Mouse (Mus musculus): ENCODE results near the gene Treml2. TPM values are rescaled to one million over a fixed set of nuclear protein-coding genes. Genes with fewer than 3 reads are reported as not detected.
"Not testable (repeated sequence)": the region's sequence is repeated elsewhere in the genome, so short reads cannot be mapped to it uniquely, and the experiment has no call there.

The Treml2 gene
- polyA plus RNA-seq, 1 experiment from 2014 or later: 0.29 TPM

DNA sequence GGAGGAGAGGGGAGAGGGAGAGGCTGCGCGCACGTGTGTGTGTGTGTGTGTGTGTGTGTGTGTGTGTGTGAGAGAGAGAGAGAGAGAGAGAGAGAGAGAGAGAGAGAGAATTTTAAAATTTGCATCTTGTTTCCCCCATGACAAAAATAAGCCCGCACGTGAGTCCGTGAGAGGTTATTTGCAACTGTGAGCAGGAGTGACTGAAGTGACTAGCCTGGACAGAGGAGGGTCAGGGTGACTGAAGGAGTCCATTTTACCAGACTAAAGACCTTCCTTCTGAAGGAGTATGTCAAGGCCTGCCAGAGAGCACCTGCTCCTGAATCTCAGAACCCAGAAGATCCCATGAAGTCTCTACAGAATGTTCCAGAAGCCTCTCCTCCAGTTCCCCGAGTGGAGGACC is 458 bp downstream of the Treml2 start:
- Histone ChIP-seq H3K36me3 (no peaks in the 10 kb centered on the region), H3K9me3 (replicated peaks) (no peaks in the 10 kb centered on the region), H3K27me3 (no peaks in the 10 kb centered on the region), H3K4me2 (no peak overlapping the region), H3K4me1 (no peaks in the 10 kb centered on the region), H3K27ac (no peak overlapping the region), H3K9ac (no peak overlapping the region), H3K4me3 (replicated peaks) (no peak overlapping the region)
- ATAC-seq (replicated peaks; ENCODE audit: low FRiP score): no peak
- 70% methylated on average over 4 of the region's 7 CpGs for WGBS

DNA sequence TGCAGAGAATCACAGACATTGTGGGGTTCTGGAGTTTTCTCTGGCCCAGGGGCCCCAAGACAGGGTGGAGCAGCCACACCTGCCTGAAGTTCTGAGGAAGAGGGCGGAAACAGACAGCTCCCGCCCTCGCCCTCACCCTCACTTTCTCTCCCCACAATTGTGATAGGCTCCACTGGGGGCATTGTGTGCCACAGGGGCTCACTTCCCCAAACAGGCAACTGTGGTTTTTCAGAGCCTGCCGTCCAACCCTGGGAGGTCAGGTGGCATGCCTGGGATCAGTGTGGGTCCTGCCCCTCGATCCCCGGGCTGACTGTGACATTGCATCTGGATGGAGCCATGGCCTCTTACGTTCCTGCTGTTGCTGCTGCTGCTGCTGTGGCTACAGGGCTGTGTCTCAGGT is 901 bp downstream of the Treml2 start:
- Histone ChIP-seq H3K4me2 (no peak overlapping the region), H3K4me1 (no peaks in the 10 kb centered on the region)
- no peak for ATAC-seq (replicated peaks; ENCODE audit: low FRiP score)

DNA sequence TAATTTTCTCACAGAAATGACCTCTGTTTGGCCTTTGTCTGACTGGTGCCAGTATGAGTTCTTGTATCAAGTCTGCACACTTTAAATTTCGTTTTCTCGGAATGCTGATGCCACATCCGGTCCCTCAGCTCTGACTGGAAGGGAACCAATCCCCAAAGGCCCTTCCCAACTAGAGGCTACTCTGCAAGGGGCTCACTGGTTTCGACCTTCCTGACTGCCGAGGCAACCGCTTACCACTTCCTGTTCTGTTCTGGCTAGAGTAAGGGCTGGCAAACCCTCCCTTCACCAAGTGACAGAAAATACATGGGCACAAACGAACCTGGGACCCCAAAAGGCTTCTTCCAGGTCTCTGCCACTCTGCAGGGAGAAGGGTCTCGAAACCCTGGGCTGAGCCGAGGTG is 1.6 kb downstream of the Treml2 start:
- Histone ChIP-seq H3K27ac (no peak overlapping the region), H3K4me2 (no peak overlapping the region), H3K27me3 (no peaks in the 10 kb centered on the region), H3K4me3 (replicated peaks) (no peak overlapping the region), H3K9ac (no peak overlapping the region), H3K36me3 (no peaks in the 10 kb centered on the region), H3K4me1 (no peaks in the 10 kb centered on the region), H3K9me3 (replicated peaks) (no peaks in the 10 kb centered on the region)
- ATAC-seq (replicated peaks; ENCODE audit: low FRiP score): no peak
- 77% methylated on average over 9 of the region's 9 CpGs for WGBS

More for the DNA sequence above, 901 bp downstream of the Treml2 start:
- no peaks in the 10 kb centered on the region for H3K36me3 ChIP-seq
- H3K27me3 ChIP-seq: no peaks in the 10 kb centered on the region
- no peaks in the 10 kb centered on the region for H3K9me3 ChIP-seq (replicated peaks)
- H3K9ac ChIP-seq: no peak overlapping the region
- no peak overlapping the region for H3K27ac ChIP-seq
- 71% methylated on average over 7 of the region's 7 CpGs for WGBS
- no peak overlapping the region for H3K4me3 ChIP-seq (replicated peaks)

DNA sequence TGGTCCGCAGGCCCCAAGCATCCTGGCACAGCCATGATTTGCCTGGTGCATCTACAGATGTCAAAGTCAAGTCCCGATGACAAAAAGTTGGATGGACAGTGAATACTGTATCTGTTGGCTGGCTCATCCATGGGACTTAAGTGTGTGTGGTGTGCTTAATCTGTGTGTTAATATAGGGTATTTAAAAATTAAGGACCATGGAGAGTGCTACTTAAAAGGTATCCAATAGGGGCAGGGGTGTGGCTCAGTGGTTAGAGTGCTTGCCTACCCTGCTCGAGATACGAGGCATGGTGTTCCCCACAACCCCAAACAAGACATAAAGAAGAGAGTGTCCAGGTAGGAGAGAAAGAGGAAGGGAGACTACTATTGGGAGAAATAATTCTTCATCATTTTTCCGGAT is 2.5 kb downstream of the Treml2 start:
- Histone ChIP-seq H3K9me3 (replicated peaks) (no peaks in the 10 kb centered on the region), H3K36me3 (no peaks in the 10 kb centered on the region), H3K4me3 (replicated peaks) (no peak overlapping the region), H3K27ac (no peak overlapping the region), H3K27me3 (no peaks in the 10 kb centered on the region), H3K4me2 (no peak overlapping the region), H3K9ac (no peak overlapping the region), H3K4me1 (no peaks in the 10 kb centered on the region)
- WGBS: 87% methylated on average over 5 of the region's 5 CpGs
- no peak for ATAC-seq (replicated peaks; ENCODE audit: low FRiP score)

DNA sequence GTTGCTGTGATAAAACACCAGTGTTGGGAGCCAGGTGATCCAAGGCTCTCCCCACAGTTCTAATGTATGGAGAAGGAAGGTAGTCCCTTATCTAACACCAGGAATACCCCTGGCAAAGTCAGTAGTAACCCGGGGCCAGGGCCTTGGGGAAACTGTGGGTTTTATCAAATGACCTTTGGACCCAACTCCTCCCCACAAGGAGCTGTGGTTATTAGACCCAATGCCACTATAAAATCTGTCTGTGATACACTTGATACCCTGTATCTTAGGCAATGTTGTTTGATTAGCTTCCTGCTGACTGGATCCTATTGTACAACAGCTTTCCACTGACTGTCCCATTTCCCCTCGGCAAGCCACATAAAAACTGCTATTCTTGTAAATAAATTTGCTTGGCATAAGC is 12.8 kb downstream of the Treml2 start:
- Histone ChIP-seq H3K4me2 (no peak overlapping the region), H3K9ac (no peak overlapping the region), H3K36me3 (no peaks in the 10 kb centered on the region), H3K9me3 (replicated peaks) (no peaks in the 10 kb centered on the region), H3K4me1 (no peaks in the 10 kb centered on the region), H3K27ac (no peak overlapping the region), H3K27me3 (no peaks in the 10 kb centered on the region), H3K4me3 (replicated peaks) (no peak overlapping the region)
- 74% methylated on average over 2 of the region's 2 CpGs for WGBS
- ATAC-seq (replicated peaks; ENCODE audit: low FRiP score): no peak

DNA sequence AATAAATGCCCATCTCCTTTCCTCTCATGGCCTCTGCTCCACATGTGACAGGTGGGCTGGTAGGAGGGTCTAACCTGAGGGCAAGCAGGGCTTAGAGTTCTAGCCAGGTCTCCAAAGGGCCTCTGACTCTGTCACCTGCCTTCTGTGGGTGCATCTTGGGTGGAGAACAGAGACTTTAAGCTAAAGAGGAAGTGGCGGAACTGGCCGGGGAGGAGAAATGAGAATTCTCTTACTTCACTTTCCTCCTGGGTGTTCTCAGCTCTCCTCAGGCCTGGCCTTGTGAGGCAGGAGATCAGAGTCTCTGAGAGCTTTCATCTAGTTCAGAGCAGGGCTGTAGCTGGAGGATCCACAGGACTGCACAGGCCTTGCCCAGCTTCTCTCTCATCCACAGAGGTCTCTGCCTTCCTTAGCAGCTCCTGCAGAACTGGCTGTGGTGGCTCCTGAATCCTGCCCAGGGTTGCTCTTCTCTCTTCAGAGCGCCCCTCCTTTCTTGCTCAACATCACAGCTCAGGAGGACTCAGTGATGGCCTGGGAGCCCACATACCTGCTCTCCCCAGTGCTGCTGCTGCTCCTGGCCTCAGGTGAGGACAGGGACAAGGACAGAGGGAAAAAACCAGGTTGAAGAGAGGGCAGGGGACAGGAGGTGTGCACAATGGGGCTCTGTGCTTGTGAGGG is 16.7 kb downstream of the Treml2 start, which contains the start of gene B430306N03Rik:
Gene B430306N03Rik (plus strand): TSS at position 237 of the 675 bp plus-strand sequence.
- not testable (repeated sequence) for H3K27ac ChIP-seq; H3K27me3 ChIP-seq; H3K36me3 ChIP-seq; H3K4me3 ChIP-seq (replicated peaks); H3K4me2 ChIP-seq; H3K4me1 ChIP-seq; H3K9ac ChIP-seq; ATAC-seq (replicated peaks; ENCODE audit: low FRiP score); H3K9me3 ChIP-seq (replicated peaks)
- 83% methylated on average over 3 of the region's 3 CpGs for WGBS

DNA sequence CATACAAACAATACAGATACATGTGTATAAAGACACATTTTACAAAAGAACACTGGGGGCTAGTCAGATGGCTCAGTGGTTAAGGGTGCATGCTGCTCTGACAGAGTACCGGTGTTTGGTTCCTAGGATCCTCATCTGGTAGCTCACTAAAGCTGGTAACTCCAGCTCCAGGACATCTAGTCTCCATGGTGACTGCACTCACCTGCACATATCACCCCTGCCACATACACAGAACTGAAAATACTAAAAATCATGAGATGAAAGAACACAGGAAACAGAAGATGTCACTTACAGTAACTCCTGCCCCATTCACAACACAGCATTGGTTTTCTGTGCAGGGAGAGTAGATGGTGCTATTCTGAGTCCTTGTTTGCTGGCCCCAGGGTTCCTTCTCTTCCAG is 19.4 kb downstream of the Treml2 start:
- no peaks in the 10 kb centered on the region for H3K9me3 ChIP-seq (replicated peaks)
- no peaks in the 10 kb centered on the region for H3K27me3 ChIP-seq
- no peak overlapping the region for H3K4me2 ChIP-seq
- H3K4me1 ChIP-seq: no peaks in the 10 kb centered on the region
- H3K27ac ChIP-seq: no peak overlapping the region
- H3K36me3 ChIP-seq: no peaks in the 10 kb centered on the region
- no peak for ATAC-seq (replicated peaks; ENCODE audit: low FRiP score)
- WGBS: 96% methylated on average over 1 of the region's 1 CpGs
- H3K9ac ChIP-seq: no peak overlapping the region
- no peak overlapping the region for H3K4me3 ChIP-seq (replicated peaks)

DNA sequence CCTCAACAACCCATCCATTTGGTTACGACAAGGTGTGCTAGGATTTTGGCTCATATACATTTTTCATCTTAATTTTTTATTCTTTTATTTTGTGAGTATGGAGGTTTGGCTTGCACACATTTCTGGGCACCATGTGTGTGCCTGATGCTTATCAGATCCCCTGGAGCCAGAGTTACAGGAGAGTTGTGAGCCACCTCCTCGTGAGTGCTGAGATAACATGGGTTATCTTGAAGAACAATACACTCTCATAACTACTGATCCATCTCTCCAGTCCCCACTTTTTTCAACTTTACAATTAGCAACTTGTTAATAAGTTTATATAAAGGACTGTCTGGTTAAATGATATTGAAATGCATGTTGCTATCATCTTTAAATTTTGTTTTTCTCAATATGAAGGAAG is 22.0 kb downstream of the Treml2 start:
- WGBS: 81% methylated on average over 2 of the region's 2 CpGs
- H3K27ac ChIP-seq: no peak overlapping the region
- no peaks in the 10 kb centered on the region for H3K36me3 ChIP-seq
- no peak overlapping the region for H3K4me3 ChIP-seq (replicated peaks)
- no peak for ATAC-seq (replicated peaks; ENCODE audit: low FRiP score)
- H3K4me1 ChIP-seq: no peaks in the 10 kb centered on the region
- no peak overlapping the region for H3K4me2 ChIP-seq
- H3K9me3 ChIP-seq (replicated peaks): no peaks in the 10 kb centered on the region
- no peak overlapping the region for H3K9ac ChIP-seq
- no peaks in the 10 kb centered on the region for H3K27me3 ChIP-seq

DNA sequence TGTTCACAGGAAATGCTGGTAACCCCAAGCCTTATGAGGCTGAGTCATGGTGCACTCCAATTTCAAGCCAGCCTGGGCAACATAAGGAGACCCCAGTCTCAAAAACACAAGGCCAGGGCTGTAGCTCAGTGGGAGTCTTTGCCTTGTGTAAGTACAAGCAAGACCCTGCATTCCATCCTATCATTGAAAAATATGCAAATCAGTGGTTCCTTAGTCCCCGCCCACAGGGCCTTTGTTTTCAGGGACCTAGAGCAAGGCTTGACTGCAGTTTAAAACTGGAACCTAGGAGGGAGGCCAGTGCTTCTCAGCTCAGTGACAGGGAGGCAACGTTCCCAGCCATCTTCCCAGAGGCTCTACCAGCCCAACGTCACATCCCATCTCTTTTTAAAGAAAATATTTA is 23.9 kb downstream of the Treml2 start:
- Histone ChIP-seq H3K4me1 (no peaks in the 10 kb centered on the region), H3K4me2 (no peak overlapping the region), H3K36me3 (no peaks in the 10 kb centered on the region), H3K9ac (no peak overlapping the region), H3K4me3 (replicated peaks) (no peak overlapping the region), H3K27ac (no peak overlapping the region), H3K9me3 (replicated peaks) (no peaks in the 10 kb centered on the region), H3K27me3 (no peaks in the 10 kb centered on the region)
- 74% methylated on average over 3 of the region's 3 CpGs for WGBS
- ATAC-seq (replicated peaks; ENCODE audit: low FRiP score): no peak

DNA sequence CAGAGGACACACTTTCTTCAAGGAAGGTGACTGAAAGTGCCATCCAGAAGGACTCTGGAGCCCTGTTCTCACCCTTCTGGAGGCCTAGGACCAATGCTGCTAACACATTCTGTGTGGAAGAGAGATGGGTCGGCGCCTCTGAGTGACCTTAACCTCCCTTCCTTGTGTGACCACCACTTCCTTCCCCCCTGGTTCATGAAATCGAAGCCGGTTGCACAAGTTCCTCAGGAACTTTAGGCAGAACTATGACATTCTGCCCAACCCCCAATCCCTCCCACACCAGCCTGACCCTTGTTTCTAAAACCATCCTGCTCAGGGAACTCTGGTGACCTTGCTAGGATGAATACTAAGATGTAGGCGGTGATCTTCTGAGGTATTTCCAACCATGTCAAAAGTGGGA is 25.0 kb downstream of the Treml2 start:
- Histone ChIP-seq H3K36me3 (no peaks in the 10 kb centered on the region), H3K4me2 (no peak overlapping the region), H3K27ac (no peak overlapping the region), H3K4me1 (no peaks in the 10 kb centered on the region), H3K27me3 (no peaks in the 10 kb centered on the region), H3K9me3 (replicated peaks) (no peaks in the 10 kb centered on the region), H3K4me3 (replicated peaks) (no peak overlapping the region), H3K9ac (no peak overlapping the region)
- ATAC-seq (replicated peaks; ENCODE audit: low FRiP score): no peak
- 74% methylated on average over 5 of the region's 5 CpGs for WGBS

DNA sequence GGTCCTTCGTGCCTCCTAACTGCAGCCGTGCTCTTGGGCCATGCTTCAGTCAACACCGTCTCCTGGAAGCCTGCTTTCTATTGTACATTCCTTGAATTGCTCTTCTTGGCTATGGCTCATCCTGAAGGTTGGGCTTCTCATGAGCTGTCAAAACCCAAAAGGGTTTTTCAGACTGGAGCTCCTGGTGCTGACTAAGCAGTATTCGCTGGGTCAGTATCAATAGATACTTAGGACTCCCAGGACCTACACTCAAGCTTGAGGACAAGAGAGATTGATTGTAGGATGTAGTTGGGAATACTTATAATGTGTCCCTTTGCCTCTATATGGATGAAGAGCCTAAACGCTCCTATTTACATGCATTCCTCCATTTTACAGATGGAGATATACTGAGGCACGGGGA is 25.8 kb downstream of the Treml2 start:
- WGBS: 93% methylated on average over 6 of the region's 6 CpGs

DNA sequence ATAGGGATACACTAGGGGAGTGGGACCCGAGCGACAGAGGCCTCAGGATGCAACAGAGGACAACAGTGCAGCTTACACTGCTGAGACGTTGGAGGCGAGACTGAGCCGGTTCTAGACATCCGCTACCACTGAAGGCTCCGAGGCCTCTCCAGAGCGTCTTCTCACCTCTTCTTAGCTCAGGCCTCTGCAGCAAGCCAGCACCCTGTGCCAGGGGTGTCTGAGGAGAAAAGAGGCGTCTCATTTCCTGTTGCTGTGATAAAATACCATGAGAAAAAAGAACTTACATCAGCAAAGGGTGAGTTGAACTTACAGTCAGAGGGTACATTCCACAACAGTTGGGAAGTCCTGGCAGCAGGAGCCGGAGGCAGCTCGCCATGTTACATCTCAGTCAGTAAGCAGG is 26.3 kb downstream of the Treml2 start:
- Histone ChIP-seq H3K36me3 (no peaks in the 10 kb centered on the region), H3K4me1 (no peaks in the 10 kb centered on the region), H3K9me3 (replicated peaks) (no peaks in the 10 kb centered on the region), H3K4me2 (no peak overlapping the region), H3K9ac (no peak overlapping the region), H3K4me3 (replicated peaks) (no peak overlapping the region), H3K27ac (no peak overlapping the region), H3K27me3 (no peaks in the 10 kb centered on the region)
- no peak for ATAC-seq (replicated peaks; ENCODE audit: low FRiP score)
- 81% methylated on average over 11 of the region's 11 CpGs for WGBS

More for the DNA sequence above, 25.8 kb downstream of the Treml2 start:
- Histone ChIP-seq H3K27me3 (no peaks in the 10 kb centered on the region), H3K36me3 (no peaks in the 10 kb centered on the region), H3K27ac (no peak overlapping the region), H3K4me3 (replicated peaks) (no peak overlapping the region), H3K4me2 (no peak overlapping the region), H3K9ac (no peak overlapping the region), H3K9me3 (replicated peaks) (no peaks in the 10 kb centered on the region), H3K4me1 (no peaks in the 10 kb centered on the region)
- ATAC-seq (replicated peaks; ENCODE audit: low FRiP score): no peak

DNA sequence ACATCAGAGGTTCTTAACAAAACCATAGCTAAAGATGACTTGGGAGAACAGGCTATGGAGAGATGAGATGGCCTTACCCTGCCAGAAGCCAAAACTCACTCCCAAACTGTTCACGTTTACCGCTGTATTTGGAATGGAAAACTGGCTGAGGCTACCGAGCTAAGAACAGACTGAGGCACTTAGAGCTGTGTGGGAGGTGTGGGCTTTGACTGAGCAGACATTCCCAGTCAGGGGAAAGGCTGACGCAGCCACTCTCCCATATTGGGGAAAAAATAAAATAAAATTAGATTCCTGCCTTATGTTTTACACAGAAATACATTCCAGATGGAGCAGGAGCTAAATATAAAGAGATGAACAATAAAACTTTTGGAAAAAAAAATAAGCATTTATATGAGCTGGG is 27.4 kb downstream of the Treml2 start:
- H3K9ac ChIP-seq: no peak overlapping the region
- H3K4me3 ChIP-seq (replicated peaks): no peak overlapping the region
- 58% methylated on average over 4 of the region's 4 CpGs for WGBS
- no peaks in the 10 kb centered on the region for H3K4me1 ChIP-seq
- H3K9me3 ChIP-seq (replicated peaks): no peaks in the 10 kb centered on the region
- H3K4me2 ChIP-seq: no peak overlapping the region
- no peaks in the 10 kb centered on the region for H3K27me3 ChIP-seq
- ATAC-seq (replicated peaks; ENCODE audit: low FRiP score): no peak
- H3K36me3 ChIP-seq: no peaks in the 10 kb centered on the region
- H3K27ac ChIP-seq: no peak overlapping the region
